Mouse (Mus musculus) bone marrow macrophage, adult 2 months (primary cell): ENCODE data around the gene Rad51c.
"Not testable (repeated sequence)": the region's sequence is repeated elsewhere in the genome, so short reads cannot be mapped to it uniquely, and the experiment has no call there.

Experiments
- CTCF ChIP-seq: IDR thresholded peaks from 2 replicates; pipeline ENCODE4 v1.5.1; 2012; ENCODE audit warnings: low read depth, mild to moderate bottlenecking, low read length, moderate library complexity
- POLR2A ChIP-seq: IDR thresholded peaks from 2 replicates; pipeline ENCODE4 v1.6.1; 2012; ENCODE audit warnings: mild to moderate bottlenecking, low read depth, low read length, borderline replicate concordance

GRCm38 (mm10) chr11:87448081-87448475, 43.3 kb upstream of the Rad51c start:
- TF ChIP-seq CTCF, POLR2A: not testable (repeated sequence)
